Mouse (Mus musculus): ENCODE measurements around the gene Rptor. TPM values are rescaled to one million over a fixed set of nuclear protein-coding genes. Genes with fewer than 3 reads are reported as not detected.

Gene Rptor
- polyA plus RNA-seq, 1 experiment from 2014 or later: 10.8 TPM

GRCm38 (mm10) chr11:119817362-119817837 lies 214.7 kb downstream of the Rptor start:
- Histone ChIP-seq H3K27ac (replicated peaks; ENCODE audit: low read depth, low read length) (no peak overlapping the region), H3K36me3 (ENCODE audit: control insufficient read depth, insufficient read depth, low read length) (peaks cover 17% of the 10 kb centered on the region)
- WGBS: 86% methylated on average over 3 of the region's 3 CpGs

GRCm38 (mm10) chr11:119817898-119818297 lies 215.2 kb downstream of the Rptor start:
- Histone ChIP-seq H3K9me3 (ENCODE audit: control insufficient read depth, low read length) (no peaks in the 10 kb centered on the region), H3K9ac (replicated peaks; ENCODE audit: low read length) (no peak overlapping the region), H3K27ac (replicated peaks; ENCODE audit: low read depth, low read length) (no peak overlapping the region), H3K4me1 (ENCODE audit: control insufficient read depth, insufficient read depth, low read length) (no peaks in the 10 kb centered on the region), H3K4me2 (ENCODE audit: low read length) (no peak overlapping the region), H3K4me3 (replicated peaks; ENCODE audit: low read depth, low read length) (no peak overlapping the region), H3K27me3 (ENCODE audit: control insufficient read depth, insufficient read depth, low read length) (no peaks in the 10 kb centered on the region), H3K36me3 (ENCODE audit: control insufficient read depth, insufficient read depth, low read length) (peaks cover 15% of the 10 kb centered on the region)
- 73% methylated on average over 3 of the region's 3 CpGs for WGBS
- no peak for DNase-seq
- no peak for ATAC-seq (ENCODE audit: low FRiP score, low TSS enrichment)

More at GRCm38 (mm10) chr11:119817362-119817837, 214.7 kb downstream of the Rptor start:
- no peak overlapping the region for H3K4me3 ChIP-seq (replicated peaks; ENCODE audit: low read depth, low read length)
- H3K4me2 ChIP-seq (ENCODE audit: low read length): no peak overlapping the region
- H3K9ac ChIP-seq (replicated peaks; ENCODE audit: low read length): no peak overlapping the region
- H3K9me3 ChIP-seq (ENCODE audit: control insufficient read depth, low read length): no peaks in the 10 kb centered on the region
- no peaks in the 10 kb centered on the region for H3K4me1 ChIP-seq (ENCODE audit: control insufficient read depth, insufficient read depth, low read length)
- no peak for DNase-seq
- ATAC-seq (ENCODE audit: low FRiP score, low TSS enrichment): no peak
- no peaks in the 10 kb centered on the region for H3K27me3 ChIP-seq (ENCODE audit: control insufficient read depth, insufficient read depth, low read length)

- DNase-seq (no peak), ATAC-seq (ENCODE audit: low FRiP score, low TSS enrichment) (no peak)
- H3K9ac ChIP-seq (replicated peaks; ENCODE audit: low read length): no peak overlapping the region
- no peak overlapping the region for H3K4me2 ChIP-seq (ENCODE audit: low read length)
- WGBS: 88% methylated on average over 9 of the region's 9 CpGs
- no peak overlapping the region for H3K4me3 ChIP-seq (replicated peaks; ENCODE audit: low read depth, low read length)
- H3K36me3 ChIP-seq (ENCODE audit: control insufficient read depth, insufficient read depth, low read length): peaks cover 23% of the 10 kb centered on the region
- H3K4me1 ChIP-seq (ENCODE audit: control insufficient read depth, insufficient read depth, low read length): no peaks in the 10 kb centered on the region
- no peak overlapping the region for H3K27ac ChIP-seq (replicated peaks; ENCODE audit: low read depth, low read length)
- H3K27me3 ChIP-seq (ENCODE audit: control insufficient read depth, insufficient read depth, low read length): no peaks in the 10 kb centered on the region
- H3K9me3 ChIP-seq (ENCODE audit: control insufficient read depth, low read length): no peaks in the 10 kb centered on the region
These were observed 218.8 kb downstream of the Rptor start for GRCm38 (mm10) chr11:119821514-119821913.

- 83% methylated on average over 6 of the region's 6 CpGs for WGBS
- no peak overlapping the region for H3K4me3 ChIP-seq (replicated peaks; ENCODE audit: low read depth, low read length)
- no peaks in the 10 kb centered on the region for H3K9me3 ChIP-seq (ENCODE audit: control insufficient read depth, low read length)
- H3K4me1 ChIP-seq (ENCODE audit: control insufficient read depth, insufficient read depth, low read length): no peaks in the 10 kb centered on the region
- H3K27ac ChIP-seq (replicated peaks; ENCODE audit: low read depth, low read length): no peak overlapping the region
- no peak for DNase-seq
- peaks cover 26% of the 10 kb centered on the region for H3K36me3 ChIP-seq (ENCODE audit: control insufficient read depth, insufficient read depth, low read length)
- H3K9ac ChIP-seq (replicated peaks; ENCODE audit: low read length): no peak overlapping the region
- no peak overlapping the region for H3K4me2 ChIP-seq (ENCODE audit: low read length)
- ATAC-seq (ENCODE audit: low FRiP score, low TSS enrichment): no peak
- no peaks in the 10 kb centered on the region for H3K27me3 ChIP-seq (ENCODE audit: control insufficient read depth, insufficient read depth, low read length)
These were observed 221.5 kb downstream of the Rptor start for GRCm38 (mm10) chr11:119824072-119824649.

GRCm38 (mm10) chr11:119825783-119826182 lies 223.1 kb downstream of the Rptor start:
- Histone ChIP-seq H3K4me1 (ENCODE audit: control insufficient read depth, insufficient read depth, low read length) (no peaks in the 10 kb centered on the region), H3K27me3 (ENCODE audit: control insufficient read depth, insufficient read depth, low read length) (no peaks in the 10 kb centered on the region), H3K4me3 (replicated peaks; ENCODE audit: low read depth, low read length) (no peak overlapping the region), H3K36me3 (ENCODE audit: control insufficient read depth, insufficient read depth, low read length) (peaks cover 22% of the 10 kb centered on the region), H3K27ac (replicated peaks; ENCODE audit: low read depth, low read length) (no peak overlapping the region), H3K9ac (replicated peaks; ENCODE audit: low read length) (no peak overlapping the region), H3K9me3 (ENCODE audit: control insufficient read depth, low read length) (no peaks in the 10 kb centered on the region), H3K4me2 (ENCODE audit: low read length) (no peak overlapping the region)
- DNase-seq (no peak), ATAC-seq (ENCODE audit: low FRiP score, low TSS enrichment) (no peak)
- WGBS: 96% methylated on average over 6 of the region's 6 CpGs

GRCm38 (mm10) chr11:119826239-119826638 lies 223.5 kb downstream of the Rptor start:
- ATAC-seq (ENCODE audit: low FRiP score, low TSS enrichment) (no peak), DNase-seq (no peak)
- Histone ChIP-seq H3K4me2 (ENCODE audit: low read length) (no peak overlapping the region), H3K4me1 (ENCODE audit: control insufficient read depth, insufficient read depth, low read length) (0 out of 2 replicates have a peak, but pooled peaks cover 2% of the 10 kb centered on the region), H3K27me3 (ENCODE audit: control insufficient read depth, insufficient read depth, low read length) (no peaks in the 10 kb centered on the region), H3K9ac (replicated peaks; ENCODE audit: low read length) (no peak overlapping the region), H3K4me3 (replicated peaks; ENCODE audit: low read depth, low read length) (no peak overlapping the region), H3K36me3 (ENCODE audit: control insufficient read depth, insufficient read depth, low read length) (peaks cover 22% of the 10 kb centered on the region), H3K9me3 (ENCODE audit: control insufficient read depth, low read length) (no peaks in the 10 kb centered on the region), H3K27ac (replicated peaks; ENCODE audit: low read depth, low read length) (no peak overlapping the region)
- WGBS: 87% methylated on average over 4 of the region's 4 CpGs

GRCm38 (mm10) chr11:119829116-119829515 lies 226.4 kb downstream of the Rptor start:
- Histone ChIP-seq H3K4me2 (ENCODE audit: low read length) (no peak overlapping the region), H3K9ac (replicated peaks; ENCODE audit: low read length) (no peak overlapping the region), H3K27me3 (ENCODE audit: control insufficient read depth, insufficient read depth, low read length) (no peaks in the 10 kb centered on the region), H3K9me3 (ENCODE audit: control insufficient read depth, low read length) (no peaks in the 10 kb centered on the region), H3K27ac (replicated peaks; ENCODE audit: low read depth, low read length) (no peak overlapping the region), H3K4me3 (replicated peaks; ENCODE audit: low read depth, low read length) (no peak overlapping the region), H3K4me1 (ENCODE audit: control insufficient read depth, insufficient read depth, low read length) (0 out of 2 replicates have a peak, but pooled peaks cover 3% of the 10 kb centered on the region), H3K36me3 (ENCODE audit: control insufficient read depth, insufficient read depth, low read length) (peaks cover 22% of the 10 kb centered on the region)
- WGBS: 94% methylated on average over 3 of the region's 3 CpGs
- DNase-seq: no peak
- ATAC-seq (ENCODE audit: low FRiP score, low TSS enrichment): no peak

GRCm38 (mm10) chr11:119831682-119832081 lies 229.0 kb downstream of the Rptor start:
- H3K4me2 ChIP-seq (ENCODE audit: low read length): no peak overlapping the region
- H3K27ac ChIP-seq (replicated peaks; ENCODE audit: low read depth, low read length): no peak overlapping the region
- ATAC-seq (ENCODE audit: low FRiP score, low TSS enrichment) (no peak), DNase-seq (no peak)
- H3K9me3 ChIP-seq (ENCODE audit: control insufficient read depth, low read length): no peaks in the 10 kb centered on the region
- H3K4me1 ChIP-seq (ENCODE audit: control insufficient read depth, insufficient read depth, low read length): 0 out of 2 replicates have a peak, but pooled peaks cover 3% of the 10 kb centered on the region
- 37% methylated on average over 7 of the region's 7 CpGs for whole genome bisulfite sequencing
- H3K36me3 ChIP-seq (ENCODE audit: control insufficient read depth, insufficient read depth, low read length): peaks cover 12% of the 10 kb centered on the region
- H3K27me3 ChIP-seq (ENCODE audit: control insufficient read depth, insufficient read depth, low read length): no peaks in the 10 kb centered on the region
- H3K9ac ChIP-seq (replicated peaks; ENCODE audit: low read length): no peak overlapping the region
- H3K4me3 ChIP-seq (replicated peaks; ENCODE audit: low read depth, low read length): no peak overlapping the region

- peaks cover 3% of the 10 kb centered on the region; the same call in 1 of the 2 replicates for H3K36me3 ChIP-seq (ENCODE audit: control insufficient read depth, insufficient read depth, low read length)
- H3K4me3 ChIP-seq (replicated peaks; ENCODE audit: low read depth, low read length): no peak overlapping the region
- H3K9me3 ChIP-seq (ENCODE audit: control insufficient read depth, low read length): no peaks in the 10 kb centered on the region
- H3K9ac ChIP-seq (replicated peaks; ENCODE audit: low read length): no peak overlapping the region
- 0 out of 2 replicates have a peak, but pooled peaks cover 3% of the 10 kb centered on the region for H3K4me1 ChIP-seq (ENCODE audit: control insufficient read depth, insufficient read depth, low read length)
- ATAC-seq (ENCODE audit: low FRiP score, low TSS enrichment) (no peak), DNase-seq (no peak)
- no peaks in the 10 kb centered on the region for H3K27me3 ChIP-seq (ENCODE audit: control insufficient read depth, insufficient read depth, low read length)
- no peak overlapping the region for H3K27ac ChIP-seq (replicated peaks; ENCODE audit: low read depth, low read length)
- H3K4me2 ChIP-seq (ENCODE audit: low read length): no peak overlapping the region
These were observed 230.6 kb downstream of the Rptor start for GRCm38 (mm10) chr11:119833311-119833710.

All from midbrain, embryonic 14.5 days (tissue).